Mouse (Mus musculus): Measurements from ENCODE around the gene Cryl1.

Cryl1 gene

GRCm38 (mm10) chr14:57318812-57319211 is 79.5 kb downstream of the Cryl1 start:
- DNase-seq (ENCODE audit: low read depth, low spot score): no peak

GRCm38 (mm10) chr14:57316662-57317600 is 81.4 kb downstream of the Cryl1 start:
- peak; percentile 16 for DNase-seq (ENCODE audit: low read depth, low spot score)

- peak; percentile 26 for DNase-seq (ENCODE audit: low read depth, low spot score)
These were observed 82.4 kb downstream of the Cryl1 start for GRCm38 (mm10) chr14:57315976-57316375.

GRCm38 (mm10) chr14:57315551-57315950 is 82.8 kb downstream of the Cryl1 start:
- peak; percentile 5 for DNase-seq (ENCODE audit: low read depth, low spot score)

- DNase-seq (ENCODE audit: low read depth, low spot score): peak; percentile 81
These were observed 96.6 kb downstream of the Cryl1 start for GRCm38 (mm10) chr14:57301600-57302230.

GRCm38 (mm10) chr14:57300530-57300929 is 97.8 kb downstream of the Cryl1 start:
- no peak for DNase-seq (ENCODE audit: low read depth, low spot score)

- no peak for DNase-seq (ENCODE audit: low read depth, low spot score)
These were observed 100.7 kb downstream of the Cryl1 start for GRCm38 (mm10) chr14:57297672-57298071.

GRCm38 (mm10) chr14:57291399-57291942 is 106.9 kb downstream of the Cryl1 start:
- no peak for DNase-seq (ENCODE audit: low read depth, low spot score)

GRCm38 (mm10) chr14:57289105-57289504 is 109.2 kb downstream of the Cryl1 start:
- no peak for DNase-seq (ENCODE audit: low read depth, low spot score)

- no peak for DNase-seq (ENCODE audit: low read depth, low spot score)
These were observed 114.5 kb downstream of the Cryl1 start for GRCm38 (mm10) chr14:57283816-57284215.

- no peak for DNase-seq (ENCODE audit: low read depth, low spot score)
These were observed 115.7 kb downstream of the Cryl1 start for GRCm38 (mm10) chr14:57282591-57282990.

- DNase-seq (ENCODE audit: low read depth, low spot score): no peak
These were observed 117.5 kb downstream of the Cryl1 start for GRCm38 (mm10) chr14:57280835-57281234.

- DNase-seq (ENCODE audit: low read depth, low spot score): no peak
These were observed 121.8 kb downstream of the Cryl1 start for GRCm38 (mm10) chr14:57276481-57277012.

GRCm38 (mm10) chr14:57272341-57272740 is 126.0 kb downstream of the Cryl1 start:
- DNase-seq (ENCODE audit: low read depth, low spot score): no peak

GRCm38 (mm10) chr14:57271861-57272260 is 126.5 kb downstream of the Cryl1 start:
- no peak for DNase-seq (ENCODE audit: low read depth, low spot score)

- no peak for DNase-seq (ENCODE audit: low read depth, low spot score)
These were observed 129.4 kb downstream of the Cryl1 start for GRCm38 (mm10) chr14:57268900-57269299.

GRCm38 (mm10) chr14:57268344-57268743 is 130.0 kb downstream of the Cryl1 start:
- DNase-seq (ENCODE audit: low read depth, low spot score): no peak

- DNase-seq (ENCODE audit: low read depth, low spot score): no peak
These were observed 134.4 kb downstream of the Cryl1 start for GRCm38 (mm10) chr14:57263943-57264342.

- no peak for DNase-seq (ENCODE audit: low read depth, low spot score)
These were observed 139.0 kb downstream of the Cryl1 start for GRCm38 (mm10) chr14:57259341-57259740.

- peak; percentile 23 for DNase-seq (ENCODE audit: low read depth, low spot score)
These were observed 149.7 kb downstream of the Cryl1 start for GRCm38 (mm10) chr14:57248661-57249060.

- no peak for DNase-seq (ENCODE audit: low read depth, low spot score)
These were observed 151.8 kb downstream of the Cryl1 start for GRCm38 (mm10) chr14:57246575-57246974.

GRCm38 (mm10) chr14:57242978-57243377 is 155.4 kb downstream of the Cryl1 start:
- DNase-seq (ENCODE audit: low read depth, low spot score): no peak
